Mouse (Mus musculus): ENCODE data around the gene Cby3.
"Not testable (repeated sequence)": the region's sequence is repeated elsewhere in the genome, so short reads cannot be mapped to it uniquely, and the experiment has no call there.

Cby3 gene

GRCm38 (mm10) chr11:50354162-50354561 is at the start of gene Cby3:
Gene Cby3 (plus strand): TSS chr11:50354462.
- DNase-seq (ENCODE audit: low spot score in 2 of 2) = no peak

- DNase-seq (ENCODE audit: low spot score in 2 of 2) = no peak
These were observed 41.5 kb upstream of the Cby3 start for GRCm38 (mm10) chr11:50312803-50313202.

DNA sequence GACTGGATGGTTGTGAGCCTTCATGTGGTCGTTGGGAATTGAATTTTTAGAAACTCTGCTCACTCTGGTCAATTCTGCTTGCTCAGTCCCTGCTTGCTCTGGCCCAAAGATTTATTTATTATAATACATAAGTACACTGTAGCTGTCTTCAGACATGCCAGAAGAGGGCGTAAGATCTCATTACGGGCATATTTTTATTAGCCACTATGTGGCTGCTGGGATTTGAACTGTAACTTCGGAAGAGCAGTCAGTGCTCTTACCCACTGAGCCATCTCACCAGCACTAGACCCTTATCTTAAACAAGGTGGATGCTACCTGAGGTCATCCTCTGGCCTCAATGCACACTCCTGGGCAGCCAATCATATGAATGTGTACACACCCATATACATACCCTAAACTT is 34.9 kb upstream of the Cby3 start:
- DNase-seq (ENCODE audit: low spot score in 2 of 2) = not testable (repeated sequence)

- DNase-seq (ENCODE audit: low spot score in 2 of 2) = no peak
These were observed 33.0 kb upstream of the Cby3 start for GRCm38 (mm10) chr11:50321239-50321638.

- DNase-seq (ENCODE audit: low spot score in 2 of 2) = no peak
These were observed 31.9 kb upstream of the Cby3 start for GRCm38 (mm10) chr11:50322345-50322744.

DNA sequence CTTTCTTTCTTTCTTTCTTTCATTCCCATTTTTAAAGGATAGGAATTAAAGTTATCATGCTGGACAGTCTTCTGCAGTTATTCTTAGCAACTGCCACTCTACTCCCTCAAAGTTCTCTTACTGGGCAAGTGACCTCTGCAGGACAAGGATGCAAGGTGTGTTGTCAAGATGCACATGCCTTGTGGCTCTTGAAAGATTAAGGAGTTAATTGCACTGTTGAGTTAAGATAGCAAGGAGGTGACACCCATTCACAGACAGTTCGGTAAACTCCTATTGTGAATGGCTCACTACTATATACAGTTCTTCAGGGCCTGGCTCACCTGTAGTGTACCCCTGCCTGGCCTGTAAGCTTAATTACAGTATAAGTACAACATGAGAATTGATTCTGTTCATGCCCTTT is 30.4 kb upstream of the Cby3 start:
- no peak for DNase-seq (ENCODE audit: low spot score in 2 of 2)

- no peak for DNase-seq (ENCODE audit: low spot score in 2 of 2)
These were observed 29.4 kb upstream of the Cby3 start for GRCm38 (mm10) chr11:50324751-50325471.

- peak; percentile 99 to 100 for DNase-seq (ENCODE audit: low spot score in 2 of 2)
These were observed 28.6 kb upstream of the Cby3 start, which contains the start of gene Canx for GRCm38 (mm10) chr11:50325496-50326301. Gene Canx (minus strand): TSS chr11:50325673.

DNA sequence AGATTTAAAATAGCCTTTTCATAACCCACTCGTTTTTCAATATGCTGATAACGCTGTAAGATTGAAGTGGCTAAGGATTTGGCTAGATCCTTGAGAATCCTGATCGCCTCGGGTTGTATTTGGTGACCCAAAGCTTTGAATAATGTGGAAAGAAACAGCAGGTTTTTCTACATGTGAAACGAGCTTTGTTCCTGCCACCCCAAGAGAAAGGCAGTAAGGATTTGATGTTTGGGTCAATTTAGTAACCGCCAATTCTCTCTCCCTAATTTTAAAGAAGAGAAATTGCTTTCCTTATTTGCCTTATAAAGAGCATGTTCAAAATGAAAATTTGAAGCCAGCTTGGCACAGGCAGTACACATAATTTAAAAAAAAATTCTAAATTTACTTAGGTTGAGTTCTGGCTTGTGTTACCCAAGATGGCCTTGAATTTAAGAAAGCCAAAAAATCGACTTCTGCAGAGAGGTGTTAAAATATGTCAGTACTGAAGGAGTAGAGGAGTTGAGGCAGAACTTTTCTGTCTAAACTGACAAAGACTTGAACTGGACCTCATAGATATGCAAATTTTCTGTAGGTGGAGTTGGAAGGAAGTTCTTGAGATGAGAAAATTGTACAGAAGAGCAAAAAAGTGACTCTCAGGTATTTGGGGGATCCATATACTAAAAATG is 27.8 kb upstream of the Cby3 start:
- DNase-seq (ENCODE audit: low spot score in 2 of 2) = no peak

- DNase-seq (ENCODE audit: low spot score in 2 of 2) = no peak
These were observed 26.1 kb upstream of the Cby3 start for GRCm38 (mm10) chr11:50328075-50328625.

- DNase-seq (ENCODE audit: low spot score in 2 of 2) = no peak
These were observed 24.9 kb upstream of the Cby3 start for GRCm38 (mm10) chr11:50329378-50329777.

DNA sequence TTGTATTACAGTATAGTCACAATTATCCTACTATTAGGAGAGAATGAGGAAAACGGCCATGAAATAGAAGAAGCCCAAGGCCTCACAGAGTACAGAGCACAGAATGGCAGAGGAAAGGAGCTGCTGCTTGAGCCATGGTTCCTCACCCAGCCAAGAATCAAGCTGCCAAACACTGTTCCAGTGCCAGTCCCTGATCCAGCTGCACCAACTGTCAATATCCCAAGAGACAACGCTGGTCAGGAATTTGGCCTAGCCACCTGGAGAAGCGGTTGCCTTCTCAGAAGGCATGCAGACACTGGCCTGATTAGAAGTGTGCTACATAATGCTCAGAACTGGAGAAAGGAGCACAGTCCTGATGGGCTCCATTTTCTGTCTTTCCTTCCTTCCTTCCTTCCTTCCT is 21.1 kb upstream of the Cby3 start:
- DNase-seq (ENCODE audit: low spot score in 2 of 2) = no peak

GRCm38 (mm10) chr11:50336126-50336525 is 18.1 kb upstream of the Cby3 start:
- no peak for DNase-seq (ENCODE audit: low spot score in 2 of 2)

DNA sequence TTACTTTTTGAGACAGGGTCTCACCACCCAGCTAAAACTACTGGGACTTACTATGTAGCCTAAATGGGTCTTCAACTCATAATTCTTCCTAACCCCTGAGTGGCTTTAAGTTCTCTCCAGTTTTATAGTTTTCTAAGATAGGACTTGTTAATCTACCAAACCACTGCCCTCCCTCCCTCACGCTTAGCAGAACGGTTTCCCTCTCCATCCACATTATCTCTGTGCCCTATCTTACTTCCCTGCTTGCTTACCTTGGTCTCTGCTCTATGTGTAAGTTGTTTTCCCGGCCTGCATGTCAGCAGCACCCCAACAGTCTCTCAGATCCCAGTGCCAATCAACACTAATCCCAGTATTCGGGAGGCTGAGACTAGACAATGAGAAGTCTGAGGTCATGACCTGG is 17.4 kb upstream of the Cby3 start:
- no peak for DNase-seq (ENCODE audit: low spot score in 2 of 2)

GRCm38 (mm10) chr11:50345486-50345885 is 8.8 kb upstream of the Cby3 start:
- no peak for DNase-seq (ENCODE audit: low spot score in 2 of 2)

DNA sequence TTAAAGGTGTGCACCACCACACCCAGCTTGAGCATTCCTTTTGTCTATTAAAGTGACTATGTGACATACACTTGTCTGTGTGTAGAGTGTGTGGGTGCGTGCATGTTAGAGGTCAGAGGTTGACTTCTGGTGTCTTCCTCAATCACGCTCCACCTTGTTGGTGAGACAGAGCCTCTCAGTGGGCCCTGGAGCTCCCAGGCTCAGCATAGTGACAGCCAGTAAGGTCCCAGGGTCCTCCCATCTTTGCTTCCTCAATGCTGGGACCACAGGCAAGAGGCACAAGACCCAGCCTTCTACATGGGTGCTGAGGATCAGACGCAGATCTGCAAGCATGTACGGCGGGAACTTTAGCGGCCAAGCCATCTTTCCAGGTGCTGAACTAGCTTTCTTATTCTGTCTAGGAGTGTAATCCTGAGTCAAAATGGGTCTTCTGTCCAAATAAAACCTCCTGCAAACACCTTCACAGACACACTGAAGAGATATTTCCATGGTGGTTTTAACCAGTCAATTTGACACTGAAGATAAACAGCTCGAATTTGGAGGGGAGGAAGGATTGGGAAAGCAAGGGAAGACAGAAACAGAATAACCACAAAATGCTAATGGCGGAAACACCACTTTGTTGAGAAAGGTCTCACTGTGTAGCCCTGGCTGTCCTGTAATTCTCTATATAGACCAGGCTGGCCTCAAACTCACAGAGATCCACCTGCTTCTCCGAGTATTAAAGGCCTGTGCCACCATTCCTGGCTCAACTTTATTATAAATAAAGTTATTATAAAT is 7.8 kb upstream of the Cby3 start:
- DNase-seq (ENCODE audit: low spot score in 2 of 2) = no peak

GRCm38 (mm10) chr11:50352177-50352576 is 2.1 kb upstream of the Cby3 start:
- no peak for DNase-seq (ENCODE audit: low spot score in 2 of 2)

DNA sequence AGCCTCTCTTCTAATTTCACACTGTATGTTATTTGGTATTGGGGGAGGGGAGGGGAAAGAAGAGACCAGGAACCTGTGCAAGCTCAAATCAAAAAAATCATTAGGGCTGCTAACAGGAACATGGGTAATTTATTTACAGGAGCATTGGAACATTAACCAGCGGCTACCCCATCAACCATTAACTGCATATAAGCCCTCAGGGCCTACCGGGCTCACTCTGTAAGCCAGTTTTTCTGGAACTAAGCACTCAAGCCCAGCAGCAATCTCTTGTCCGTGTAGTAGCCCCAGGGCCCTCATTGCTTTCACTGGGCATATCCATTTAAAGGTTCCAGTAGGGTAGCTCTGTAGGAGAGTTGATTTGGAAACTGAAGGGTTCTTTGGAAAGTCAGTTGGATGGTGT is 589 bp downstream of the Cby3 start:
- no peak for DNase-seq (ENCODE audit: low spot score in 2 of 2)

DNA sequence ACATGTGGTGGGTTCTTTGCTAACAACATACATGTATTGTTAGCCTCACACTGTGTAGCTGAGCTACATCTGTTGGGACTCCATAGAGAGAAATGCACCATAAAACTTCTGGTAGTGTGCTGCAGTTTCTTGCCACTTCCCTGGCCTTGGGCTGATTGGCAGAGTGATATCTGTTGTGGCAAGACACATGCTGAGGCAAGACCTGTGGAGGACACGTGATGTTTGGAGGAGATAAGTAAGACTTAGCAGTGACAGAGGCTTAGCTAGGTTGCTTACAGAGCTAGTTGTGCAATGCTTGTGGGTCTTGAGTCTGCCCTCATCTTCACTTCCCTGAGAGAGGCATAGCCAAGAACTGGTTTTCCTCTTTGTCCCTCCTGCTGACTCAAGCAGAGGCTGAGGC is 1.1 kb downstream of the Cby3 start:
- DNase-seq (ENCODE audit: low spot score in 2 of 2) = no peak

- DNase-seq (ENCODE audit: low spot score in 2 of 2) = peak; percentile 58 to 65
These were observed 4.9 kb downstream of the Cby3 start for GRCm38 (mm10) chr11:50358950-50359861.
